Mouse (Mus musculus): ENCODE results near the gene Prkcsh. TPM values are rescaled to one million over a fixed set of nuclear protein-coding genes. Genes with fewer than 3 reads are reported as not detected.
A peak's percentile ranks its signal among the peaks of the same experiment; 100 is the strongest.

Gene Prkcsh
- total RNA-seq, 4 experiments from 2014 or later, result 98.6 to 109 (median 104) TPM

GRCm38 (mm10) chr9:21987592-21988342, 14.8 kb upstream of the Prkcsh start:
- no peak for DNase-seq (ENCODE audit: low spot score in 2 of 2)

- no peak for DNase-seq (ENCODE audit: low spot score in 2 of 2)
These were observed 14.0 kb upstream of the Prkcsh start for GRCm38 (mm10) chr9:21988421-21989101.

- DNase-seq (ENCODE audit: low spot score in 2 of 2), result no peak
These were observed 13.1 kb upstream of the Prkcsh start, which contains the start of gene Rgl3 for GRCm38 (mm10) chr9:21989230-21990110. Gene Rgl3 (minus strand): TSS chr9:21989446.

- DNase-seq (ENCODE audit: low spot score in 2 of 2), result no peak
These were observed 10.4 kb upstream of the Prkcsh start for GRCm38 (mm10) chr9:21992227-21992626.

- no peak for DNase-seq (ENCODE audit: low spot score in 2 of 2)
These were observed 6.3 kb upstream of the Prkcsh start for GRCm38 (mm10) chr9:21996178-21996867.

GRCm38 (mm10) chr9:22000296-22000695, 2.3 kb upstream of the Prkcsh start:
- DNase-seq (ENCODE audit: low spot score in 2 of 2), result no peak

GRCm38 (mm10) chr9:22001633-22002032, 973 bp upstream of the Prkcsh start:
- no peak for DNase-seq (ENCODE audit: low spot score in 2 of 2)

- DNase-seq (ENCODE audit: low spot score in 2 of 2), result peak; percentile 49 to 61
These were observed 553 bp downstream of the Prkcsh start for GRCm38 (mm10) chr9:22003163-22003554.

GRCm38 (mm10) chr9:22004546-22004945, 1.9 kb downstream of the Prkcsh start:
- DNase-seq (ENCODE audit: low spot score in 2 of 2), result no peak

- no peak for DNase-seq (ENCODE audit: low spot score in 2 of 2)
These were observed 8.4 kb downstream of the Prkcsh start for GRCm38 (mm10) chr9:22011055-22011454.

- no peak for DNase-seq (ENCODE audit: low spot score in 2 of 2)
These were observed 10.1 kb downstream of the Prkcsh start for GRCm38 (mm10) chr9:22012731-22013130.

- DNase-seq (ENCODE audit: low spot score in 2 of 2), result no peak
These were observed 13.6 kb downstream of the Prkcsh start for GRCm38 (mm10) chr9:22016245-22016644.

GRCm38 (mm10) chr9:22017208-22017825, 14.7 kb downstream of the Prkcsh start:
- no peak for DNase-seq (ENCODE audit: low spot score in 2 of 2)

- DNase-seq (ENCODE audit: low spot score in 2 of 2), result peak in 1 of 2 experiments; percentile 51
These were observed 22.0 kb downstream of the Prkcsh start for GRCm38 (mm10) chr9:22024592-22024991.

GRCm38 (mm10) chr9:22028467-22028866, 25.9 kb downstream of the Prkcsh start:
- no peak for DNase-seq (ENCODE audit: low spot score in 2 of 2)

GRCm38 (mm10) chr9:22030386-22030785, 27.8 kb downstream of the Prkcsh start:
- no peak for DNase-seq (ENCODE audit: low spot score in 2 of 2)

GRCm38 (mm10) chr9:22035300-22036044, 32.9 kb downstream of the Prkcsh start:
- DNase-seq (ENCODE audit: low spot score in 2 of 2), result no peak

- no peak for DNase-seq (ENCODE audit: low spot score in 2 of 2)
These were observed 35.2 kb downstream of the Prkcsh start for GRCm38 (mm10) chr9:22037826-22038225.

GRCm38 (mm10) chr9:22041832-22042231, 39.2 kb downstream of the Prkcsh start:
- no peak for DNase-seq (ENCODE audit: low spot score in 2 of 2)

GRCm38 (mm10) chr9:22047329-22047728, 44.7 kb downstream of the Prkcsh start:
- DNase-seq (ENCODE audit: low spot score in 2 of 2), result no peak
